Mouse (Mus musculus): ENCODE results near the gene Hist1h4c. TPM values are rescaled to one million over a fixed set of nuclear protein-coding genes. Genes with fewer than 3 reads are reported as not detected.
"Not testable (repeated sequence)": the region's sequence is repeated elsewhere in the genome, so short reads cannot be mapped to it uniquely, and the experiment has no call there.

The Hist1h4c gene
- total and polyA plus RNA-seq, 2 experiments from 2014 or later: 4.6 to 1,400 TPM

- no peak overlapping the region for H3K9ac ChIP-seq (replicated peaks; ENCODE audit: low read length)
- H3K4me1 ChIP-seq (ENCODE audit: insufficient read depth, low read length): no peaks in the 10 kb centered on the region
- H3K4me2 ChIP-seq (ENCODE audit: low read depth, low read length): no peak overlapping the region
- H3K27ac ChIP-seq: no peak overlapping the region
- no peak overlapping the region for H3K4me3 ChIP-seq (ENCODE audit: low read length)
- 96% methylated on average over 12 of the region's 12 CpGs for WGBS
- no peak for TF ChIP-seq CTCF (IDR thresholded peaks at IDR 0.05; ENCODE audit: low read depth)
- H3K27me3 ChIP-seq (ENCODE audit: insufficient read depth, low read length): no peaks in the 10 kb centered on the region
- H3K36me3 ChIP-seq (ENCODE audit: insufficient read depth, low read length): no peaks in the 10 kb centered on the region
- no peaks in the 10 kb centered on the region for H3K9me3 ChIP-seq (ENCODE audit: low read length)
- ATAC-seq (no peak), DNase-seq (ENCODE audit: low spot score) (no peak)
Observed at GRCm38 (mm10) chr13:23706771-23707170, 8.5 kb upstream of the Hist1h4c start.

- no peak for DNase-seq (ENCODE audit: low spot score)
- Histone ChIP-seq H3K4me2 (ENCODE audit: low read depth, low read length) (no peak overlapping the region), H3K27me3 (ENCODE audit: insufficient read depth, low read length) (no peaks in the 10 kb centered on the region), H3K4me1 (ENCODE audit: insufficient read depth, low read length) (no peaks in the 10 kb centered on the region), H3K27ac (no peak overlapping the region), H3K9me3 (ENCODE audit: low read length) (no peaks in the 10 kb centered on the region), H3K9ac (replicated peaks; ENCODE audit: low read length) (no peak overlapping the region), H3K36me3 (ENCODE audit: insufficient read depth, low read length) (no peaks in the 10 kb centered on the region), H3K4me3 (ENCODE audit: low read length) (no peak overlapping the region)
- ATAC-seq: no peak
- 94% methylated on average over 7 of the region's 7 CpGs for WGBS
- TF ChIP-seq CTCF (IDR thresholded peaks at IDR 0.05; ENCODE audit: low read depth): no peak
Observed at GRCm38 (mm10) chr13:23705751-23706356, 7.6 kb upstream of the Hist1h4c start.

GRCm38 (mm10) chr13:23702801-23703200 lies 4.5 kb upstream of the Hist1h4c start:
- not testable (repeated sequence) for H3K4me3 ChIP-seq (ENCODE audit: low read length); H3K4me2 ChIP-seq (ENCODE audit: low read depth, low read length); H3K9me3 ChIP-seq (ENCODE audit: low read length); DNase-seq (ENCODE audit: low spot score); H3K9ac ChIP-seq (replicated peaks; ENCODE audit: low read length); H3K27ac ChIP-seq; H3K36me3 ChIP-seq (ENCODE audit: insufficient read depth, low read length); H3K4me1 ChIP-seq (ENCODE audit: insufficient read depth, low read length); ATAC-seq; H3K27me3 ChIP-seq (ENCODE audit: insufficient read depth, low read length)
- WGBS: 89% methylated on average over 2 of the region's 2 CpGs

GRCm38 (mm10) chr13:23702220-23702619 lies 4.0 kb upstream of the Hist1h4c start:
- no peaks in the 10 kb centered on the region for H3K27me3 ChIP-seq (ENCODE audit: insufficient read depth, low read length)
- DNase-seq (ENCODE audit: low spot score) (no peak), ATAC-seq (no peak)
- H3K9ac ChIP-seq (replicated peaks; ENCODE audit: low read length): no peak overlapping the region
- no peak for TF ChIP-seq CTCF (IDR thresholded peaks at IDR 0.05; ENCODE audit: low read depth)
- 82% methylated on average over 4 of the region's 4 CpGs for WGBS
- no peak overlapping the region for H3K27ac ChIP-seq
- H3K9me3 ChIP-seq (ENCODE audit: low read length): no peaks in the 10 kb centered on the region
- H3K4me2 ChIP-seq (ENCODE audit: low read depth, low read length): no peak overlapping the region
- H3K36me3 ChIP-seq (ENCODE audit: insufficient read depth, low read length): no peaks in the 10 kb centered on the region
- H3K4me1 ChIP-seq (ENCODE audit: insufficient read depth, low read length): no peaks in the 10 kb centered on the region
- no peak overlapping the region for H3K4me3 ChIP-seq (ENCODE audit: low read length)

DNA sequence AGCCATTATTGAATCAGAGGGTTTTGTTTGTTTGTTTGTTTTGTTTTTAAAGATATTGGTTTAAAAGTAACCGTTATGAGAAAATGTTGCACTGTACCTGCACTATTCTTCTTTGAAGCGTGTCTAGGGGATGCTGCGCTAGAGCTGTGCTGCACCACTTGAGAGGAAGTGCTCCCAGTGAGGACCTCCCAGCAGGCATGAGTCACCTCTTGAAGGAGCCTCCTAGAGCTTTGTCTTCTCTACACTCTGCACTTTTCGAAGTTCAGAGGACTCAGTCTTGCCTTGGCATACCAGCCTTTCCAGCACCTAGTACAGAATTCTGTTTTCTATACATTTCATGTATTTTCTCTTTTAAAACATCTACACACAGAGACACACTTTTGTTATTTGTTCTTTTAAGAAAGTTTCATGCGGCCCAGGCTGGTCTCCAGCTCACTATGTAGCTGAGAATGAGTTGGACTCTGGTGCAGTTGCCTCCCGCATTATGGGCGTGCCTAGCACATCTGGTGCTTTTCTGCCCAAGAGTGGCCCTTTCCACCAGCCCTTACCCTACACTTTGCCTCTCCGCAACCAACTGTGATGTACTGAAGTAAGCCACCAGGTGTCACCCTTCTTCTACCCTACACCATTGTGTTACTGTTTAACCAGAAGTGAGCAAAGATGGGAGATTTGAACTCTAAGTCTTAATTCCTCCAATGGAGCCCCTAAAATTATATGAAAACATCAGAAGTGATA lies 2.7 kb upstream of the Hist1h4c start:
- 37% methylated on average over 8 of the region's 8 CpGs for WGBS
- Histone ChIP-seq H3K27ac (no peak overlapping the region), H3K9me3 (ENCODE audit: low read length) (no peaks in the 10 kb centered on the region), H3K4me3 (ENCODE audit: low read length) (no peak overlapping the region), H3K4me2 (ENCODE audit: low read depth, low read length) (no peak overlapping the region), H3K36me3 (ENCODE audit: insufficient read depth, low read length) (no peaks in the 10 kb centered on the region), H3K27me3 (ENCODE audit: insufficient read depth, low read length) (no peaks in the 10 kb centered on the region), H3K4me1 (ENCODE audit: insufficient read depth, low read length) (no peaks in the 10 kb centered on the region), H3K9ac (replicated peaks; ENCODE audit: low read length) (no peak overlapping the region)
- peak; percentile 82 for DNase-seq (ENCODE audit: low spot score)
- peak; percentile 86 for TF ChIP-seq CTCF (IDR thresholded peaks at IDR 0.05; ENCODE audit: low read depth)
- peak; percentile 49; the same call in 1 of the 2 replicates for ATAC-seq

DNA sequence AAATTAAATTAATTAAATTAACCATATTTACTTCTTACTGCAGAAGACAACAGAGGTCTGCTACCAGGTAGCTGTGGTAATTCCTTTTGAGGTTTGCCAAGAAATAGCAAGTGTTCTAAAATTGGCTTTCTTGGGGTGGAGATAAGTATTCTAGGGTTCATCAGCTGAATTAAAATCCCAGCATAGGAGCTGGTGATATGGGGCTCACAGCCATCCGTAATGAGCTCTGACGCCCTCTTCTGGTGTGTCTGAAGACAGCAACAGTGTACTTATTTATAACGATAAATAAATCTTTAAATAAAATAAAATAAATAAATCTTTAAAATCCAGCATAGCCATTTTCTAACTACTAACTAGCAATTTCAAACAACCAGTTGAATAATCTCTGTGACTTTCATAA lies 1.5 kb upstream of the Hist1h4c start:
- no peak overlapping the region for H3K9ac ChIP-seq (replicated peaks; ENCODE audit: low read length)
- no peak overlapping the region for H3K4me3 ChIP-seq (ENCODE audit: low read length)
- H3K27me3 ChIP-seq (ENCODE audit: insufficient read depth, low read length): no peaks in the 10 kb centered on the region
- ATAC-seq (no peak), DNase-seq (ENCODE audit: low spot score) (no peak)
- no peak overlapping the region for H3K4me2 ChIP-seq (ENCODE audit: low read depth, low read length)
- no peak overlapping the region for H3K27ac ChIP-seq
- 70% methylated on average over 3 of the region's 3 CpGs for WGBS
- no peak for TF ChIP-seq CTCF (IDR thresholded peaks at IDR 0.05; ENCODE audit: low read depth)
- H3K36me3 ChIP-seq (ENCODE audit: insufficient read depth, low read length): no peaks in the 10 kb centered on the region
- H3K9me3 ChIP-seq (ENCODE audit: low read length): no peaks in the 10 kb centered on the region
- H3K4me1 ChIP-seq (ENCODE audit: insufficient read depth, low read length): no peaks in the 10 kb centered on the region

GRCm38 (mm10) chr13:23698996-23699395 lies 742 bp upstream of the Hist1h4c start:
- Histone ChIP-seq H3K27me3 (ENCODE audit: insufficient read depth, low read length) (no peaks in the 10 kb centered on the region), H3K36me3 (ENCODE audit: insufficient read depth, low read length) (no peaks in the 10 kb centered on the region), H3K4me1 (ENCODE audit: insufficient read depth, low read length) (no peaks in the 10 kb centered on the region), H3K9ac (replicated peaks; ENCODE audit: low read length) (no peak overlapping the region), H3K27ac (peak overlapping the region; percentile 54; the same call in 1 of the 2 replicates), H3K4me3 (ENCODE audit: low read length) (no peak overlapping the region), H3K9me3 (ENCODE audit: low read length) (no peaks in the 10 kb centered on the region), H3K4me2 (ENCODE audit: low read depth, low read length) (peak overlapping the region; percentile 78)
- no peak for TF ChIP-seq CTCF (IDR thresholded peaks at IDR 0.05; ENCODE audit: low read depth)
- ATAC-seq (no peak), DNase-seq (ENCODE audit: low spot score) (no peak)
- 65% methylated on average over 6 of the region's 6 CpGs for WGBS

Data from hindbrain, postnatal 0 days (tissue).